Mouse (Mus musculus) CH12.LX (cell line): Measurements from ENCODE around the gene Kcnq4. TPM values are rescaled to one million over a fixed set of nuclear protein-coding genes. Genes with fewer than 3 reads are reported as not detected.

ENCODE experiments used
- DNase-seq: peaks from one replicate; pipeline ENCODE4 v3.0.0-alpha.2; 2013; ENCODE audit errors: extremely low read depth
- H3K27ac ChIP-seq: 2 replicates; pipeline ENCODE4 v1.5.1; 2012; ENCODE audit warnings: low read depth, mild to moderate bottlenecking, control low read depth, moderate library complexity; ENCODE audit not compliant: insufficient read depth
- H3K27me3 ChIP-seq: replicated peaks from 2 replicates; pipeline ENCODE3; 2012; ENCODE audit warnings: inconsistent platforms
- H3K36me3 ChIP-seq, 2 experiments: replicated peaks in 1 of 2; 2 replicates each; pipeline versions ENCODE3 to v1.6.1; 2012; ENCODE audit warnings: inconsistent platforms in 1 of 2, low read length in 1 of 2, mild to moderate bottlenecking in 1 of 2, mixed read lengths in 1 of 2, moderate library complexity in 1 of 2; ENCODE audit not compliant: control insufficient read depth in 1 of 2, insufficient read depth in 1 of 2
- H3K4me1 ChIP-seq, 2 experiments: 2 replicates each; pipeline ENCODE4 v1.6.1; 2012; ENCODE audit warnings: inconsistent platforms in 1 of 2, moderate library complexity in 1 of 2; ENCODE audit not compliant: insufficient read depth in 2 of 2, control insufficient read depth in 1 of 2
- H3K4me2 ChIP-seq: 2 replicates; pipeline ENCODE4 v1.6.1; 2012; ENCODE audit warnings: low read depth, mild to moderate bottlenecking, control low read depth; ENCODE audit not compliant: poor library complexity, insufficient read depth, severe bottlenecking
- H3K4me3 ChIP-seq, 3 experiments: fragments of 150-350 bp in 1 of 3; sonication (generic) in 1 of 3; replicated peaks in 1 of 3; 2 replicates each; pipeline versions ENCODE3 to v1.5.1; 2011 to 2012; ENCODE audit warnings: low read depth in 2 of 3, low read length in 2 of 3, mild to moderate bottlenecking in 2 of 3, moderate library complexity in 2 of 3, control low read depth in 1 of 3, improper control_type of control experiment in 1 of 3, inconsistent platforms in 1 of 3, mixed read lengths in 1 of 3; ENCODE audit not compliant: poor library complexity in 1 of 3
- H3K79me2 ChIP-seq: replicated peaks from 2 replicates; pipeline ENCODE4 v1.6.1; 2012; ENCODE audit warnings: mild to moderate bottlenecking, moderate library complexity; ENCODE audit not compliant: control insufficient read depth, poor library complexity, insufficient read depth, severe bottlenecking; ENCODE audit errors: extremely low read depth
- H3K9ac ChIP-seq: 2 replicates; pipeline ENCODE4 v1.6.1; 2012; ENCODE audit warnings: low read depth, mild to moderate bottlenecking, control low read depth, moderate library complexity; ENCODE audit not compliant: insufficient read depth
- H3K9me3 ChIP-seq: replicated peaks from 2 replicates; pipeline ENCODE3; 2012; ENCODE audit warnings: low read length, inconsistent platforms, mixed read lengths
- CHD1 ChIP-seq: IDR thresholded peaks from 2 replicates; pipeline ENCODE4 v1.6.1; 2012; ENCODE audit warnings: low read depth, low read length, improper control_type of control experiment, inconsistent platforms
- CTCF ChIP-seq, 2 experiments: IDR thresholded peaks in 1 of 2; conservative IDR thresholded peaks in 1 of 2; 2 replicates each; pipeline ENCODE4 v1.5.1; 2011 to 2012; ENCODE audit warnings: low read depth in 2 of 2, low read length in 2 of 2, improper control_type of control experiment in 1 of 2, inconsistent platforms in 1 of 2, mild to moderate bottlenecking in 1 of 2, moderate library complexity in 1 of 2
- E2F4 ChIP-seq: IDR thresholded peaks from 2 replicates; pipeline ENCODE4 v1.6.1; 2011; ENCODE audit warnings: low read depth, low read length, improper control_type of control experiment; ENCODE audit not compliant: insufficient replicate concordance
- HCFC1 ChIP-seq: IDR thresholded peaks from 2 replicates; pipeline ENCODE4 v1.6.1; 2012; ENCODE audit warnings: low read depth, mild to moderate bottlenecking, inconsistent platforms, low read length, improper control_type of control experiment
- MXI1 ChIP-seq: IDR thresholded peaks from 2 replicates; pipeline ENCODE4 v1.6.1; 2011; ENCODE audit warnings: mild to moderate bottlenecking, low read depth, low read length, improper control_type of control experiment
- NELFE ChIP-seq: IDR thresholded peaks from 2 replicates; pipeline ENCODE4 v1.6.1; 2011; ENCODE audit warnings: low read depth, low read length, improper control_type of control experiment
- ZC3H11A ChIP-seq: IDR thresholded peaks from 2 replicates; pipeline ENCODE4 v1.6.1; 2012; ENCODE audit warnings: low read depth, mild to moderate bottlenecking, inconsistent platforms, low read length, improper control_type of control experiment
- ZMIZ1 ChIP-seq: IDR thresholded peaks from 2 replicates; pipeline ENCODE4 v1.6.1; 2012; ENCODE audit warnings: low read depth, mild to moderate bottlenecking, inconsistent platforms, low read length, improper control_type of control experiment
- ZNF384 ChIP-seq: IDR thresholded peaks from 2 replicates; pipeline ENCODE4 v1.6.1; 2012; ENCODE audit warnings: low read depth, low read length, improper control_type of control experiment, inconsistent platforms
- dilution Hi-C: fragments of 300-500 bp; cut with MboI; formaldehyde crosslinking; loops from 2 replicates; pipeline ENCODE4 v1.14.3; 2020; ENCODE audit warnings: low sequenced_read_pairs; ENCODE audit not compliant: extremely low pct_unique_long_range_greater_than_20kb, extremely low pct_ligation_motif_present
- in situ Hi-C: fragments of 300-500 bp; cut with MboI; formaldehyde crosslinking; loops from 3 replicates; pipeline ENCODE4 v1.14.3; 2019; ENCODE audit warnings: low sequenced_read_pairs, low pct_ligation_motif_present, low pct_unique_long_range_greater_than_20kb, mixed read lengths
- polyA plus RNA-seq: library from polyadenylated mRNA; unstranded; fragments of >175 nt; gene quantifications from 2 replicates; pipeline ENCODE4 v1.2.1, GENCODE M21; 2012; ENCODE audit warnings: low read depth; ENCODE audit not compliant: insufficient read length
- total RNA-seq, 2 experiments: library from RNA; depleted of rRNA; stranded (reverse); fragments of 300-350 nt in 1 of 2; fragments of >200 nt in 1 of 2; gene quantifications; 2 replicates each; pipeline ENCODE4 v1.2.3; 2012 to 2014

The Kcnq4 gene
- total and polyA plus RNA-seq, 3 experiments, result 0.08 to 0.10 TPM; not detected in 1

DNA sequence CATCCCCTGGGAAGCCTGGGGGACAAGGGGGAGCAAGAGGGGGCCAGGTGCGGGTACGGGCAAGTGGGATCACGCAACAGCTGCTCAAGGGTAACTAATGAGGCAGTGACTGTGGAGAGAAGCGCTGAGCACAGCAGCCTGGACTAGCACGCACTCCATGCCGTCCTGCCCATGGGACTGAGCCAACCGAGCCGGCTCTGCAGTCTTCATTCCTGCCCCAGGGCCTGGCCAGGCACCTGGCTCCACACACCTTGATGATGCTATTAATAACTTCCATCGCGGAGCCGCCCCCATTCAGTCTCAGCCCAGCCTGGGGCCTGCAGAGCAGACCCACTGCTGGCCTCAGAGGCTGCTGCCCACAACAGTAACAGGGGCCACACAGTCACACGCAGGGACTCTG, 36.2 kb downstream of the Kcnq4 start:
- H3K9ac ChIP-seq, result no peak overlapping the region
- no peak for DNase-seq
- no peaks in the 10 kb centered on the region for H3K9me3 ChIP-seq
- TF ChIP-seq CTCF (conservative IDR thresholded peaks at IDR 0.05 in 1 of 2, IDR thresholded peaks at IDR 0.05 in 1 of 2; ENCODE audit: low read depth in 2 of 2, low read length in 2 of 2), result no peak
- no peaks in the 10 kb centered on the region for H3K36me3 ChIP-seq
- H3K79me2 ChIP-seq, result no peaks in the 10 kb centered on the region
- H3K4me3 ChIP-seq, result no peak overlapping the region
- H3K27me3 ChIP-seq, result peaks cover 54% of the 10 kb centered on the region
- in situ Hi-C loops, result no loop called here
- no peak overlapping the region for H3K4me2 ChIP-seq
- H3K4me1 ChIP-seq, result peaks cover 8 to 25% of the 10 kb centered on the region in 2 experiments
- dilution Hi-C loops, result no loop called here
- no peak overlapping the region for H3K27ac ChIP-seq

DNA sequence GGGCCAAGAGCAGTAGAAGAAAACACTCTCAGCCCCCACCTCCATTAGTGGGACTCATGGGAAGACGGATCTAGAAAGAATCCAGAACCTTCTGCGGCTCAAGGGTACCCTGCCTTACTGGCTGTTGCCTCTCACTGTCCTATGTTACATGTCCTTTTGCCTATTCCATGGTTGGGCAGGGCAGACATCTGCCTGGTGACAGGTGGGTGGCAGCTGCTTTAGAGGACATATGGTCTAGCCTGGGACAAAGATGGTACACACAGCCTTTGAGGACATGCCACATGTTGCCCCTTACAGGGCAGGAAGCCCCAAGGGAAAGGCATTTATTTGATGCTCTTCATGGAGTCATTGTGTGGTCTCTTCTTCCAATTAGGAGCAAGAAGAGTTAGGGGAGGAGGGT, 45.9 kb downstream of the Kcnq4 start:
- no peak overlapping the region for H3K4me2 ChIP-seq
- H3K27me3 ChIP-seq, result peaks cover 89% of the 10 kb centered on the region
- dilution Hi-C loops (no loop called here), in situ Hi-C loops (no loop called here)
- H3K79me2 ChIP-seq, result no peaks in the 10 kb centered on the region
- no peak overlapping the region for H3K27ac ChIP-seq
- no peak overlapping the region for H3K9ac ChIP-seq
- H3K9me3 ChIP-seq, result no peaks in the 10 kb centered on the region
- DNase-seq, result no peak
- H3K4me1 ChIP-seq, result peaks cover 0 to 3% of the 10 kb centered on the region in 2 experiments; a peak in 2 of 4 replicates
- H3K4me3 ChIP-seq, result no peak overlapping the region
- TF ChIP-seq HCFC1 (no peak), ZMIZ1 (no peak), NELFE (no peak), ZC3H11A (no peak), CHD1 (no peak), MXI1 (no peak)
- no peaks in the 10 kb centered on the region for H3K36me3 ChIP-seq

DNA sequence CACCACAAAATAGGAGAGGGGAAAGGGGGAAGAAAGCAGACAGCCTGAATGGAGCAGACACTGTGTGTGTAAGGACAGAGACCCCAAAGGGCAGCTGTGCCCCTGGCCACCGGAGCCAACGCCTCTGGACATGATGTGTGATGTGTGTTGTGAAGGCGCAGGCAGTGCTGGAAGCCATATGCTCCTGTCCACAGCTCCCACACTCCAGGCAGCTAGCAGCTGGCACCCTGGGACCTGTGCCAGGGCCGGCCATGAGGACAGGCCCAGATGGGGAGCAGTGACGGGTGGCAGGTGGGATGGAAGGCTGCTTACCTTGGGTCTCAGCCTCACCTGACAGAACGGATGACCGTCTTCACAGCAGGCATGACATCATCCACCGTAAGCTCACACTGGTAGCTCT, 46.4 kb downstream of the Kcnq4 start:
- Histone ChIP-seq H3K79me2 (no peaks in the 10 kb centered on the region), H3K4me1 (peaks cover 0 to 3% of the 10 kb centered on the region in 2 experiments; a peak in 2 of 4 replicates), H3K4me3 (no peak overlapping the region), H3K36me3 (no peaks in the 10 kb centered on the region), H3K9me3 (no peaks in the 10 kb centered on the region), H3K9ac (no peak overlapping the region), H3K4me2 (no peak overlapping the region), H3K27me3 (peaks cover 88% of the 10 kb centered on the region), H3K27ac (no peak overlapping the region)
- no peak for DNase-seq
- TF ChIP-seq NELFE (no peak), ZNF384 (no peak), E2F4 (no peak)
- in situ Hi-C loops, result no loop called here
- dilution Hi-C loops, result no loop called here
